Mouse (Mus musculus) layer of hippocampus, adult 2 months (tissue): Measurements from ENCODE around the gene Gm10961. TPM values are rescaled to one million over a fixed set of nuclear protein-coding genes. Genes with fewer than 3 reads are reported as not detected.
"Not testable (repeated sequence)": the region's sequence is repeated elsewhere in the genome, so short reads cannot be mapped to it uniquely, and the experiment has no call there.

ENCODE experiments used
- DNase-seq, 2 experiments: peaks; one replicate each; pipeline ENCODE4 v3.0.0; 2022; ENCODE audit warnings: low spot score in 2 of 2
- H3K27ac ChIP-seq: fragments of 200-600 bp; 2 replicates; pipeline ENCODE4 v1.8.1; 2022
- H3K4me3 ChIP-seq: fragments of 200-600 bp; 2 replicates; pipeline ENCODE4 v1.8.1; 2022; ENCODE audit warnings: mild to moderate bottlenecking
- CTCF ChIP-seq: fragments of 200-600 bp; conservative IDR thresholded peaks from 2 replicates; pipeline ENCODE4 v1.8.1; 2022; ENCODE audit warnings: antibody characterized with exemption, mild to moderate bottlenecking, moderate library complexity
- total RNA-seq, 2 experiments: library from RNA; stranded (reverse); gene quantifications; 2 replicates each; pipeline ENCODE4 v1.2.3; 2021

Gm10961 gene
- total RNA-seq, 2 experiments from 2014 or later: not detected

GRCm38 (mm10) chr3:107624424-107624823 is 6.7 kb upstream of the Gm10961 start:
- TF ChIP-seq CTCF: no peak
- Histone ChIP-seq H3K27ac (no peak overlapping the region), H3K4me3 (no peak overlapping the region)
- no peak for DNase-seq

GRCm38 (mm10) chr3:107625536-107625935 is 5.6 kb upstream of the Gm10961 start:
- Histone ChIP-seq H3K4me3 (no peak overlapping the region), H3K27ac (no peak overlapping the region)
- TF ChIP-seq CTCF: no peak
- no peak for DNase-seq

GRCm38 (mm10) chr3:107626751-107627150 is 4.4 kb upstream of the Gm10961 start:
- no peak overlapping the region for H3K27ac ChIP-seq

GRCm38 (mm10) chr3:107627641-107628040 is 3.5 kb upstream of the Gm10961 start:
- H3K27ac ChIP-seq: no peak overlapping the region
- no peak for DNase-seq
- no peak overlapping the region for H3K4me3 ChIP-seq
- TF ChIP-seq CTCF: no peak

More at GRCm38 (mm10) chr3:107626751-107627150, 4.4 kb upstream of the Gm10961 start:
- no peak overlapping the region for H3K4me3 ChIP-seq
- no peak for TF ChIP-seq CTCF
- DNase-seq: no peak

DNA sequence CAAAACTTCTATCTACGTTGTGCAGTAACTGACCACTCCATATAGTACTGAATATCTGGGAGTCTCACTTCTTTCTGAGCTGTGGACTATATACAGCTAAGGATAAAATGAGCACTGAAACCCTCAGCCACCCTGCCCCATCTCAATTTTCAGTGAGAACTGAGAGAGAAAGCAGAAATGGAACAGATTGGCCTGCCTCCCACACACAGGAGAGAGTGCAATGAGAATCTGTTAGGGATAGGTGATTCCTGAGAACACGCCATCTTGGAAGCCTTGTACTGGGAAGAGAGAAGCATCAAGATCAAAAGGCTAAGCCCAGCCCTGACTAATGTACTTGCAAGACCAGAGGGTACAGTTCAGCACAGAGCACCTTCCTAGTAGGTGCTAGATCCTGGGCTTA is 2.6 kb upstream of the Gm10961 start:
- TF ChIP-seq CTCF: no peak
- Histone ChIP-seq H3K4me3 (no peak overlapping the region), H3K27ac (peak overlapping the region; percentile 40)
- DNase-seq: peak; percentile 47 to 53

GRCm38 (mm10) chr3:107629411-107629810 is 1.7 kb upstream of the Gm10961 start:
- Histone ChIP-seq H3K27ac (no peak overlapping the region), H3K4me3 (no peak overlapping the region; the same call in 1 of the 2 replicates)
- no peak for DNase-seq
- TF ChIP-seq CTCF: no peak

GRCm38 (mm10) chr3:107631523-107631958 is 419 bp downstream of the Gm10961 start, which contains the start of gene Strip1:
Strip1 (minus strand) TSS chr3:107631694.
- TF ChIP-seq CTCF: no peak
- DNase-seq: peak; percentile 94 to 97
- Histone ChIP-seq H3K27ac (peak within 1 kb of the TSS; percentile 94), H3K4me3 (peak within 1 kb of the TSS; percentile 98)

- no peak for TF ChIP-seq CTCF
- H3K27ac ChIP-seq: no peak overlapping the region
- H3K4me3 ChIP-seq: no peak overlapping the region
- DNase-seq: no peak
Measured at GRCm38 (mm10) chr3:107632786-107633185, 1.7 kb downstream of the Gm10961 start.

DNA sequence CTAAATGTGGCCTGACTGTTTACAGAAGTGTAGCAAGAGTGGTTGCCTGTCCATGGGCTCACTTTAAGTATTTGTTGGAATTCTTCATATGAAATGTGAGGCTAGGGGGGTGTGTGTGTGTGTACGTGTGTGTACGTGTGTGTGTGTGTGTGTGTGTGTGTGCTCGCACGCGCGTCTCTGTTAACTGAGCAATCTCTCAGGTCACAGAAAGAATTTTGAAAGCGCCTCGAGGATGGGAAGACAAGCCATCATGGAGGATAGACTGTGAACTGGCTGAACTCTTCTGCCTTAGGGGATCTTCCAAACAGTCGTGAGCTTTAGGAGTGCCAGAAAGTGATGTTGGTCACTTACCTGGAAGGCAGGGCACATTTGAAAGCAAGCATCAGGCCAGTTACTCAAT is 2.8 kb downstream of the Gm10961 start:
- Histone ChIP-seq H3K27ac (no peak overlapping the region), H3K4me3 (no peak overlapping the region)
- no peak for TF ChIP-seq CTCF
- no peak for DNase-seq

DNA sequence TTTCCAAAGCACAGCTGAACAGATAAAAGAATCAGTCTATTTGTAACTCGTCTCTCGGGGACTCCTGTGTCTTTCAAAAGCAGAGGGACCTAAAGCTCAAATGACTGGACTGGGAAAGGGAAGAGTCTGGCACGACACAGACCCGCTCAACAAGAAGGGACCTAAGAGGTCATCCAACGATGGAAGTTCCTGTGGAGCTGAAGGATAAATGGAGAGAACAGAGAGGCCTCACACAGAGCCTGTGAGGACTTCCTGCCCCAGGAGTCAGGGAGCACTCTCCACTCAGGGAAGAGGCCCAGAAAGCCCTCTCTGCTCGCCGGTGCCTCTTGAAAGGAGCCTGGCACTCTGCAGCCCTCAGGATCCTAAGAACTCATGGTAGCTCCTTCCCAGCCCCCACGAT is 4.7 kb downstream of the Gm10961 start:
- no peak for DNase-seq
- TF ChIP-seq CTCF: no peak
- Histone ChIP-seq H3K4me3 (no peak overlapping the region), H3K27ac (no peak overlapping the region)

DNA sequence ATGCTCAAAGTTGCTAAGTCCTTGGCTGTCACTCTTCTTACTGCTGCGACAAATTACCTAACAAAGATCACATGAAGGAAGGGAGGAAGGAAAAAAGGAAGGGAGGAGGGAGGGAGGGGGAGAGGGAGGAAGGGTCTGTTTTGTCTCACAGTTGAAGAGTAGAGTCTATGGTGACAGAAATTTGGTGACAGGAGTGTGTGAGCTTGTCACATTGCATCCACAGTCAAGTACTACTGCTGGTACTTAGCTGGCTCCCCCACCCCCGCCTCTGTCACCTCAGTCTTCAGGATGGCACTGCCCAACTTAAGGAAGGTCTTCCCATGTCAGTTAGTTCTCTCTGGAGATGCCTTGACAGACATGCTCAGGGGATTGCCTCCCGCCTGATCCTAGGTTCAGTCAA is 5.1 kb downstream of the Gm10961 start:
- no peak for TF ChIP-seq CTCF
- DNase-seq: no peak
- Histone ChIP-seq H3K27ac (no peak overlapping the region), H3K4me3 (no peak overlapping the region)

DNA sequence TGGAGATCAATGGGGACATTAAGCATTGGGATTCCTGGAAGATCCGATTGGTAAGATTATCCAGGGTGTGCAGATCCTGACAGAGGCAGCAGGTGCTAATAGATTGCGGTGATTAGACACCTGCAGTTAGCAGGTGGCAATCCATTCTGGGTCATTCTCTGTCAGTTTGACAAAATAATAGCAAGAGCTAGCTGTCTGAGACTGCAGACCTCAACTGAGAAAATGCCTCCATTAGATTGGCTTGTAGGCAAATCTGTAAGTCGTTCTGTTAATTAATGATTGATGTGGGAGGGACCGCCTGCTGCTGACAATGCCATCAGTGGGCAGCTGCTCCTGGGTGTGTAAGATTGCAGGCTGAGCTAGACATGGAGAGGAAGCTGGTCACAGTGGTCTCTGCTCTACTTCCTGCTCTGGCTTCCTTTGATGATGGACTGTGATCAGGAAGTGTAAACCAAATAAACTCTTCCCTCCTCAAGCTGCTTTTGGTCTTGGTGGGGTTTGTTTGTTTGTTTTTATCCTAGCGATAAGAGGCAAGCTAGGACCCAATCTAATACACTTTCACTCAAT is 6.6 kb downstream of the Gm10961 start:
- TF ChIP-seq CTCF: no peak
- DNase-seq: no peak
- no peak overlapping the region for H3K27ac ChIP-seq
- H3K4me3 ChIP-seq: no peak overlapping the region

GRCm38 (mm10) chr3:107646947-107647346 is 15.8 kb downstream of the Gm10961 start:
- Histone ChIP-seq H3K4me3 (no peak overlapping the region), H3K27ac (no peak overlapping the region)
- DNase-seq: no peak
- TF ChIP-seq CTCF: no peak

GRCm38 (mm10) chr3:107650276-107650675 is 19.2 kb downstream of the Gm10961 start:
- H3K4me3 ChIP-seq, H3K27ac ChIP-seq, DNase-seq: not testable (repeated sequence)

DNA sequence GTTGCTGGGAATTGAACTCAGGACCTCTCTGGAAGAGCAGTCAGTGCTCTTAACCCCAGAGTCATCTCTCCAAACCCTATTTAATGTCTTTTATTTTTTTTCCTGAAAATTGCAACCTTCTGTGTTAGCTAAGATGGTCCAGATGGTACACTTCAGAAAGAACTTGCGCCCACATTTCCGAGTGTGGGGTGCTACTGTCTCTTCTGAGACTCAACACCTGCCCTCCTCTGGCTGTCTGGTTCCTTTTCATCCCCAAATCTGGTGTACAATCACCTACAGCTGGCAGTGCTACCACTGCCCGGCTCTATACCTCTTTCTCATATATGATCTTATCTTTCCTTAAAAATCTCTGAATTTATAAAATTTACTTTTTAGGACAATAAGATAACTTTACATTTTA is 21.8 kb downstream of the Gm10961 start:
- Histone ChIP-seq H3K4me3 (no peak overlapping the region), H3K27ac (no peak overlapping the region)
- no peak for DNase-seq
- no peak for TF ChIP-seq CTCF
